ENCODE assay signal across 12 mouse cellular contexts in the genomic region with DNA sequence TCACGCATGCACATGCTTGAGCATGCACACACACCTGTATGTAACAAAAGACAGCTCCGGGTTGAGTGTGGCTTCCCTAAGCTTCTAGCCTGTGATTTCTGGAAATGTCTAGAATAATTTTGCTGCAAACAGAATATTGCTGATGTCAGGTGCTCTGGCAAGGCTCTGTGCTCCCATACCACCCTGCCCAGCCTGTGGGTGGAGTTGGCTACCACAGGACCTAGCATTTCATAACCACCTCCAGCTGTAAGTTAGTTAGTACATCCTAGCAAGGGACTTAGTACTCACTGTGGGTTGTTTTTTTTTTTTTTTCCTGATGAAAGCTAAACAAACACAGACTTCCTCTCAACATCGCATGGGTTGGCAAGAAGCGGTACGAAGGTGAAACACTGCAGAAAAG.
"Had no signal": no experiment of that assay in that cellular context is flagged by ENCODE, and none has a peak within 500 bp of the region (broad histone marks: within the 10 kb centered on the region; RNA-seq: fewer than 3 reads in every experiment).

No protein-coding gene starts in this region.

- ATAC-seq: intestine, postnatal 0 days; midbrain, embryonic 15.5 days had no signal

- H3K27me3 ChIP-seq: limb, embryonic 12.5 days; midbrain, embryonic 15.5 days; neural tube, embryonic 12.5 days had no signal

- H3K4me3 ChIP-seq: limb, embryonic 12.5 days; midbrain, embryonic 15.5 days; neural tube, embryonic 12.5 days had no signal

- DNase-seq: kidney, adult 8-10 months; kidney, postnatal 25 days; liver; lung, embryonic 14.5 days; thymus, adult 18-20 months; thymus, postnatal 14 days had no signal

- H3K27ac ChIP-seq: limb, embryonic 12.5 days; liver, embryonic 14.5 days; macrophage; midbrain, embryonic 15.5 days; neural tube, embryonic 12.5 days had no signal

- H3K9ac ChIP-seq: limb, embryonic 12.5 days; liver, embryonic 14.5 days; lung, embryonic 14.5 days; midbrain, embryonic 15.5 days; neural tube, embryonic 12.5 days had no signal

- H3K9me3 ChIP-seq: limb, embryonic 12.5 days; midbrain, embryonic 15.5 days; neural tube, embryonic 12.5 days had no signal

- H3K36me3 ChIP-seq: limb, embryonic 12.5 days; midbrain, embryonic 15.5 days; neural tube, embryonic 12.5 days had no signal

- H3K4me2 ChIP-seq: limb, embryonic 12.5 days; lung, embryonic 14.5 days; midbrain, embryonic 15.5 days; neural tube, embryonic 12.5 days had no signal
